Mouse (Mus musculus): ENCODE measurements around the gene Gkap1. TPM values are rescaled to one million over a fixed set of nuclear protein-coding genes. Genes with fewer than 3 reads are reported as not detected.

Gkap1 gene
- polyA plus RNA-seq (2012; rRNA removed) (18.8 and 27.3 TPM in 2 replicates), polyA plus RNA-seq (2014; fragmentation: Nextera tagmentation; extraction: Ambion mirVana) (30.9 and 33.5 TPM in 2 replicates)

DNA sequence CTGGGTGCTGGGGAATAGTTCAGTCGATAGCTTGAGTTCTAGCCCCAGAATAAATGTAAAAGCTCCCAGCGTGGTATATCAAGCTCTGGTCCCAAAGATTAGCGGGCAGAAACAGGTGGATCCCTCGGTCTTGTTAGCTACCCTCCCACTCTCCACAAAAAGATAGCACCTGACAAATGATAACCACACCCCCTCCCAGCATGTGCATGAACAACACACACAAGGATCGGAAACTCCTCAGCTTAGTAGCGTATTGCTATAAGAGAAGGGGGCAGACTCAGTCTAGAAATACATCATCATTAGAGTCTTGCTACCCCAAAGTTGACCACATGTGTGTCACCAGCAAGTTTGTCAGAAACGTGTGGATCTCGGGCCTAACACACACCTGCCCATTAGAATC is at the start of gene Gkap1:
TSS of gene Gkap1 (minus strand) at position 101 of the 400 bp plus-strand sequence.
- WGBS: 72% methylated on average over 8 of the region's 8 CpGs
- Histone ChIP-seq H3K4me1 (ENCODE audit: control insufficient read depth, insufficient read depth, low read length) (0 out of 2 replicates have a peak, but pooled peaks cover 3% of the 10 kb centered on the region), H3K4me2 (replicated peaks; ENCODE audit: low read depth, low read length, severe bottlenecking) (peak within 1 kb of the TSS; percentile 77), H3K9me3 (ENCODE audit: control insufficient read depth, low read length) (no peaks in the 10 kb centered on the region), H3K36me3 (ENCODE audit: control insufficient read depth, insufficient read depth, low read length) (no peaks in the 10 kb centered on the region), H3K27ac (replicated peaks; ENCODE audit: low read depth, low read length) (peak within 1 kb of the TSS; percentile 87), H3K4me3 (replicated peaks; ENCODE audit: low read length) (peak within 1 kb of the TSS; percentile 80), H3K9ac (ENCODE audit: low read depth, low read length, severe bottlenecking) (peak within 1 kb of the TSS; percentile 85), H3K27me3 (ENCODE audit: control insufficient read depth, insufficient read depth, low read length) (no peaks in the 10 kb centered on the region)
- ATAC-seq (ENCODE audit: low FRiP score, low read depth) (no peak), DNase-seq (ENCODE audit: low spot score) (no peak)
- no peak for TF ChIP-seq POLR2A (IDR thresholded peaks at IDR 0.05; ENCODE audit: borderline replicate concordance, extremely low read depth, insufficient read depth, insufficient read length)

DNA sequence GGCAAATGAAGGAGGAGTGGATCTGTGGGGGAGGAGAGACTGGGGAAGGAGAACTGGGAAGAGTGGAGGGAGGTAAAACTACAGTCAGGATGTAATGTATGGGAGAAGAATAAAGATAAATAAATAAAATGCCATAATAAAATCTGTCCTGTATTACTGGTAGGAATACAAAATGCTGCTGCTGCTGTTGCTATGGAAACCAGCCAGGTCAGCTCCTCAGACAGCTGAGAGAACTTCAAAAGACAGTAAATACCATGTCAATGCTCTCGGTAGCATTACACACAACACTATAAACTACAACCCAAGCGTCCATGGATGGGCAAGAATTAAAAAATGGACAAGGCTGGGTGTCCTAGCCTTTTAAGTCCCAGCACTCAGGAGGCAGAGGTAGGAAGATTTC is 42.3 kb upstream of the Gkap1 start:
- Histone ChIP-seq H3K27ac (replicated peaks; ENCODE audit: low read depth, low read length) (no peak overlapping the region), H3K9me3 (ENCODE audit: control insufficient read depth, low read length) (no peaks in the 10 kb centered on the region), H3K4me2 (replicated peaks; ENCODE audit: low read depth, low read length, severe bottlenecking) (no peak overlapping the region), H3K27me3 (ENCODE audit: control insufficient read depth, insufficient read depth, low read length) (no peaks in the 10 kb centered on the region), H3K4me3 (replicated peaks; ENCODE audit: low read length) (no peak overlapping the region), H3K9ac (ENCODE audit: low read depth, low read length, severe bottlenecking) (no peak overlapping the region), H3K4me1 (ENCODE audit: control insufficient read depth, insufficient read depth, low read length) (no peaks in the 10 kb centered on the region), H3K36me3 (ENCODE audit: control insufficient read depth, insufficient read depth, low read length) (no peaks in the 10 kb centered on the region)
- no peak for TF ChIP-seq POLR2A (IDR thresholded peaks at IDR 0.05; ENCODE audit: borderline replicate concordance, extremely low read depth, insufficient read depth, insufficient read length)
- ATAC-seq (ENCODE audit: low FRiP score, low read depth) (no peak), DNase-seq (ENCODE audit: low spot score) (no peak)
- WGBS: 63% methylated on average over 2 of the region's 2 CpGs

DNA sequence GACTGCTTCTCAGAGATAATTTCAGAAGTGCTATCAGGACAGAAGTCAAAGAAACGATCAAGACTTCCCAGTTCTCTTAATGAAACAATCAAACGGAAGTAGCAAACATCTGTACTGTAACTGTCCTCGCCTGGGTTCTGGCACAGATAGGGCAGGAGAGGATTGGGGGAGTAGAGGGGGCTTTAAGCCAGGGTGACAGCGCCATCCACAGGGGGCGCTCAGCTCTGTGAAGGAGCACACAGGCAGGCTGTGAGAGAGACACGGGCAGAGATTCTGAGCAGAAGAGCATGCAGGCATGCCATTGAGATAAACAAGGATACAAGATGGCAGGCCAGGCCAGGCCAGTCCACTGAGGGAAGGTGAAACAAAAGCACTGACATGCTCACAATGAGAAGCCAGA is 39.5 kb upstream of the Gkap1 start:
- ATAC-seq (ENCODE audit: low FRiP score, low read depth): no peak

DNA sequence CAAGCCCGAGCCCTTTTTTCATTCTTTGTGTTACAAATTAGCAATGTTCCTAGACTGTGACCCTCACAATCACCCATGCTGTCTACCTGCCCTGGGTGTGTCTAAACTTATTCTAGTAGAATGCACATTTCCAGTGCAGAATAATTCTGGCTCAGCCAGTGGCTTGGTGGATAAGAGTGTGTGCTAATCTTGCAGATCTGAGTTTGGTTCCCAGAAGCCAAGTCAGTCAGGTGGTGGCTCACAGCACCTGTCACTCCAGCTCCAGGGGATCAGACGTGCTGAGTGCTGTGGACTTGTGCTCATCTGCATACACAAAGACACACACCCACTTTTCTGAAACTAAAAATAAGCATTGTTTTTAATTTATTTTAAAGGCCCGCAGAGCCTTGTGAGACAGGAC is 38.3 kb upstream of the Gkap1 start:
- WGBS: 75% methylated on average over 3 of the region's 3 CpGs
- Histone ChIP-seq H3K27me3 (ENCODE audit: control insufficient read depth, insufficient read depth, low read length) (no peaks in the 10 kb centered on the region), H3K4me3 (replicated peaks; ENCODE audit: low read length) (no peak overlapping the region), H3K9ac (ENCODE audit: low read depth, low read length, severe bottlenecking) (no peak overlapping the region), H3K4me1 (ENCODE audit: control insufficient read depth, insufficient read depth, low read length) (no peaks in the 10 kb centered on the region), H3K27ac (replicated peaks; ENCODE audit: low read depth, low read length) (no peak overlapping the region), H3K9me3 (ENCODE audit: control insufficient read depth, low read length) (no peaks in the 10 kb centered on the region), H3K4me2 (replicated peaks; ENCODE audit: low read depth, low read length, severe bottlenecking) (no peak overlapping the region), H3K36me3 (ENCODE audit: control insufficient read depth, insufficient read depth, low read length) (no peaks in the 10 kb centered on the region)
- DNase-seq (ENCODE audit: low spot score) (no peak), ATAC-seq (ENCODE audit: low FRiP score, low read depth) (no peak)
- no peak for TF ChIP-seq POLR2A (IDR thresholded peaks at IDR 0.05; ENCODE audit: borderline replicate concordance, extremely low read depth, insufficient read depth, insufficient read length)

More for the DNA sequence above, 39.5 kb upstream of the Gkap1 start:
- Histone ChIP-seq H3K9me3 (ENCODE audit: control insufficient read depth, low read length) (no peaks in the 10 kb centered on the region), H3K27me3 (ENCODE audit: control insufficient read depth, insufficient read depth, low read length) (no peaks in the 10 kb centered on the region), H3K4me1 (ENCODE audit: control insufficient read depth, insufficient read depth, low read length) (no peaks in the 10 kb centered on the region), H3K27ac (replicated peaks; ENCODE audit: low read depth, low read length) (no peak overlapping the region), H3K4me2 (replicated peaks; ENCODE audit: low read depth, low read length, severe bottlenecking) (no peak overlapping the region), H3K4me3 (replicated peaks; ENCODE audit: low read length) (no peak overlapping the region), H3K9ac (ENCODE audit: low read depth, low read length, severe bottlenecking) (no peak overlapping the region), H3K36me3 (ENCODE audit: control insufficient read depth, insufficient read depth, low read length) (no peaks in the 10 kb centered on the region)
- 54% methylated on average over 6 of the region's 6 CpGs for WGBS
- no peak for TF ChIP-seq POLR2A (IDR thresholded peaks at IDR 0.05; ENCODE audit: borderline replicate concordance, extremely low read depth, insufficient read depth, insufficient read length)
- no peak for DNase-seq (ENCODE audit: low spot score)

DNA sequence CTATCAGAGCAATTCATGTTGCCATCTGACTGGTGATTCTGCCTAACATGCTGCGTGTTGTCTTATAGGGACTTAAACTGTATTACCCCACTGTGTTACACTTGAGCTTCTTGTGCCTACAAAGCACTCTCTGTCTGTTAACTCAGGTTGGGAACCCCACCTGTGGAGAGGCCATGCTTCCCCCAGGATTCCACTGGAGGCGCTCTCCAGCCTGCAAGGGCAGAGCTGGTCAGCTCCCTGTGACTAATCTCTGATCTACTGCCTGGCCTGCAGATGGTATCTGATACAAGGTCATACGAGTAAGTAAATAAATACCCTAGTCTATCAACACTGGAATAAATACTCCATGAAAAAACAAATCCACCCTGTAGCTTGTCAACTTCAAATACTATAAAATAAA is 35.9 kb upstream of the Gkap1 start:
- ATAC-seq (ENCODE audit: low FRiP score, low read depth) (no peak), DNase-seq (ENCODE audit: low spot score) (no peak)
- Histone ChIP-seq H3K4me2 (replicated peaks; ENCODE audit: low read depth, low read length, severe bottlenecking) (no peak overlapping the region), H3K9me3 (ENCODE audit: control insufficient read depth, low read length) (no peaks in the 10 kb centered on the region), H3K4me1 (ENCODE audit: control insufficient read depth, insufficient read depth, low read length) (no peaks in the 10 kb centered on the region), H3K9ac (ENCODE audit: low read depth, low read length, severe bottlenecking) (no peak overlapping the region), H3K36me3 (ENCODE audit: control insufficient read depth, insufficient read depth, low read length) (no peaks in the 10 kb centered on the region), H3K27ac (replicated peaks; ENCODE audit: low read depth, low read length) (no peak overlapping the region), H3K27me3 (ENCODE audit: control insufficient read depth, insufficient read depth, low read length) (no peaks in the 10 kb centered on the region), H3K4me3 (replicated peaks; ENCODE audit: low read length) (no peak overlapping the region)
- no peak for TF ChIP-seq POLR2A (IDR thresholded peaks at IDR 0.05; ENCODE audit: borderline replicate concordance, extremely low read depth, insufficient read depth, insufficient read length)
- 44% methylated on average over 3 of the region's 3 CpGs for WGBS

DNA sequence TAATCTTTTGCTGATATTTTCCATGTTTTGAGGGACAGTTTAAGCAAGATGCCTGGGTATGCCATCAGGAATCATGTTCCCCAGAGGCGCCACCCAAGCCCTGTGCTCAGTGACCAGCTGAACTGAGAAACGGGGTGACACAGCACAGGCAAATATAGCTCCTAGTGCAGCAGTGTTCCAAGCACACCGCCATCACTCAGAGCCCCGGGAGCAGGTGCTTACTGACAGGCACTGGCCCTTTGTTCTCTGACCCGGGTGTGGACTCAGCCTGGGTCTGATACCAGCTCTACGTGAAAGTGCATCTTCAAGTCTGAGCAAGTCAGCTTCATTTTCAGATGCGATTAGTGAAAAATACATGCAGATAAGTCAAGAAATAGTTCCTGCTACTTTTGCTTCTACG is 34.0 kb upstream of the Gkap1 start:
- no peaks in the 10 kb centered on the region for H3K36me3 ChIP-seq (ENCODE audit: control insufficient read depth, insufficient read depth, low read length)
- no peaks in the 10 kb centered on the region for H3K4me1 ChIP-seq (ENCODE audit: control insufficient read depth, insufficient read depth, low read length)
- DNase-seq (ENCODE audit: low spot score): no peak
- no peak overlapping the region for H3K9ac ChIP-seq (ENCODE audit: low read depth, low read length, severe bottlenecking)
- TF ChIP-seq POLR2A (IDR thresholded peaks at IDR 0.05; ENCODE audit: borderline replicate concordance, extremely low read depth, insufficient read depth, insufficient read length): no peak
- H3K27ac ChIP-seq (replicated peaks; ENCODE audit: low read depth, low read length): no peak overlapping the region
- WGBS: 70% methylated on average over 8 of the region's 8 CpGs
- no peaks in the 10 kb centered on the region for H3K27me3 ChIP-seq (ENCODE audit: control insufficient read depth, insufficient read depth, low read length)
- no peak overlapping the region for H3K4me2 ChIP-seq (replicated peaks; ENCODE audit: low read depth, low read length, severe bottlenecking)
- no peaks in the 10 kb centered on the region for H3K9me3 ChIP-seq (ENCODE audit: control insufficient read depth, low read length)
- ATAC-seq (ENCODE audit: low FRiP score, low read depth): no peak
- no peak overlapping the region for H3K4me3 ChIP-seq (replicated peaks; ENCODE audit: low read length)
